Mouse (Mus musculus) bone marrow macrophage, adult 2 months (primary cell): ENCODE measurements around the gene Gosr2.

ENCODE experiments used
- CTCF ChIP-seq: IDR thresholded peaks from 2 replicates; pipeline ENCODE4 v1.5.1; 2012; ENCODE audit warnings: low read depth, mild to moderate bottlenecking, low read length, moderate library complexity
- POLR2A ChIP-seq: IDR thresholded peaks from 2 replicates; pipeline ENCODE4 v1.6.1; 2012; ENCODE audit warnings: mild to moderate bottlenecking, low read depth, low read length, borderline replicate concordance

DNA sequence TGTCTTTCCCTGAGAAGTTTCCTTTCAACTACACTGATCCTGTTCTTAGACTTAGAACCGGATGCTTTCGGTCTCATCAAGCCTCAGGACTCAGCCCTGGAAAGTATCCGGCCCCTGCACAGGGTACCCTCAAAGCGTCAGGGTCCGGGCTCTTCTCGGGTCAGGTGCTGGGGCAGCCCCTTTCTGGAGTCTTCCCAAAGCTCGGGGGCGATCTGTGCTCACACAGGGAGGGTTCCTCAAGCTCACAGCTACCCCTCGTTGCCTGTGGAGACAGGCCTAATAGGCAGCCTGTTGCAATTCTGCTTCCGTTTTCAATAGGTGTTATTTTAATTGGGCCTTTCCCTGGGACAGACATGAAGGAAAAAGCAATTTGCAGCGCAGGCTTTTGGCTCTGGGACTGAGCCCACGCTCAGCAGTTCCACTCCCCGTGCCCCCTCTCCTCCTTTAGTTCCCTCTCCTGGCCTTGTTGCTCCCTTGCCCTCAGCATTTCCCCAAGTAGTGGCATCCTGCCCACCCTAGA lies 30.7 kb downstream of the Gosr2 start:
- no peak for TF ChIP-seq CTCF
- no peak for TF ChIP-seq POLR2A
